Mouse (Mus musculus) lung, postnatal 0 days (tissue): ENCODE measurements at regions not wholly inside any gene's neighbourhood (a gene's known extent, or its start where the extent isn't known, plus 50 kb on each side); places are given as distances from the start of the nearest gene placed in this dataset.

ENCODE experiments used
- CTCF ChIP-seq: IDR thresholded peaks from 2 replicates; pipeline ENCODE4 v1.5.1; 2016; ENCODE audit warnings: antibody characterized with exemption, mild to moderate bottlenecking
- EP300 ChIP-seq: IDR thresholded peaks from 2 replicates; pipeline ENCODE4 v1.6.1; 2016; ENCODE audit warnings: antibody characterized with exemption, mild to moderate bottlenecking, control low read depth

- TF ChIP-seq CTCF (no peak), EP300 (no peak)
Measured at GRCm38 (mm10) chr7:95840476-95840875, 330.6 kb upstream of the Tenm4 start.
